Mouse (Mus musculus) erythroblast, embryonic 14.5 days (primary cell): ENCODE results near the gene Fam222a.

Experiments used
- GATA1 ChIP-seq: IDR thresholded peaks from 2 replicates; pipeline ENCODE4 v1.6.1; 2012; ENCODE audit warnings: low read length, inconsistent platforms, mixed read lengths
- TAL1 ChIP-seq: IDR thresholded peaks from 3 replicates; pipeline ENCODE4 v1.6.1; 2012; ENCODE audit warnings: low read length, inconsistent platforms, mixed read lengths

DNA sequence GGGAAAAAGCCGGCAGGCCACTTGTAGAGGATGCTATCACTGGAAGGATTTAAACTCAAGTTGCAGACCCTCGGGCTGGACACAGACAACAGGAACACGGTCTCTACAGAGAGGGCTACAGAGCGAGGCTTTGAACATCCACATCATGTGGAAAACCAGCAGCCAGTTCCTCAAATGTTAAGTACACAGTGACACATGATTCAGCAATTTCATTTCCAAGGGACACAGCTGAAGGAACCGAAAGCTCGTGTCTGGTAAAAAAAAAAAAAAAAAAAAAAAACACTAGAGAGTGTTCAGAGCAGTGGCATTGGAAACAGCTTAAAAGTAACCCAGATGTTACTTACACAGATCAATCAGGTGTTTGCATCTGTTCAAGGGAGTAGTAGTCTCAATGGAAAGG is 93.2 kb downstream of the Fam222a start:
- TF ChIP-seq GATA1: no peak
- TF ChIP-seq TAL1: no peak
